Mouse (Mus musculus) midbrain, embryonic 12.5 days (tissue): ENCODE results near the gene Rab1a. TPM values are rescaled to one million over a fixed set of nuclear protein-coding genes. Genes with fewer than 3 reads are reported as not detected.

Source experiments
- ATAC-seq: fragments of 200-750 bp; cut with Nextera tagmentation; 2 replicates; pipeline ENCODE4 v1.8.0; 2017; ENCODE audit warnings: low read depth, moderate TSS enrichment, moderate library complexity; ENCODE audit not compliant: low FRiP score
- H3K27ac ChIP-seq: fragments of 300-500 bp; sonication (generic); replicated peaks from 2 replicates; pipeline ENCODE4 v1.5.1; 2016; ENCODE audit warnings: mild to moderate bottlenecking
- H3K27me3 ChIP-seq: fragments of 300-500 bp; sonication (generic); 2 replicates; pipeline ENCODE4 v1.6.1; 2016; ENCODE audit warnings: mild to moderate bottlenecking
- H3K36me3 ChIP-seq: fragments of 300-500 bp; sonication (generic); 2 replicates; pipeline ENCODE4 v1.6.1; 2016
- H3K4me1 ChIP-seq: fragments of 300-500 bp; sonication (generic); 2 replicates; pipeline ENCODE4 v1.6.1; 2016
- H3K4me2 ChIP-seq: fragments of 300-500 bp; sonication (generic); replicated peaks from 2 replicates; pipeline ENCODE4 v1.6.1; 2016; ENCODE audit warnings: mild to moderate bottlenecking, moderate library complexity
- H3K4me3 ChIP-seq: fragments of 300-500 bp; sonication (generic); 2 replicates; pipeline ENCODE4 v1.5.1; 2016; ENCODE audit warnings: mild to moderate bottlenecking
- H3K9ac ChIP-seq: fragments of 300-500 bp; sonication (generic); replicated peaks from 2 replicates; pipeline ENCODE4 v1.6.1; 2016; ENCODE audit warnings: mild to moderate bottlenecking, moderate library complexity
- H3K9me3 ChIP-seq: fragments of 300-500 bp; sonication (generic); 2 replicates; pipeline ENCODE4 v1.6.1; 2016; ENCODE audit warnings: mild to moderate bottlenecking
- WGBS: fragments of 180-500 bp; shearing (Covaris S2); methylation state at CpG from one replicate; pipeline ENCODE4 v1.1.7; 2016; 5-methylcytosine and 5-hydroxymethylcytosine counted together
- polyA plus RNA-seq: library from polyadenylated mRNA; unstranded; fragments of >200 nt; fragmentation: Nextera tagmentation; extraction: Ambion mirVana; gene quantifications from 2 replicates; pipeline ENCODE4 v1.2.1, GENCODE M21; 2016

Gene Rab1a
- polyA plus RNA-seq, 1 experiment from 2014 or later = 269 TPM

DNA sequence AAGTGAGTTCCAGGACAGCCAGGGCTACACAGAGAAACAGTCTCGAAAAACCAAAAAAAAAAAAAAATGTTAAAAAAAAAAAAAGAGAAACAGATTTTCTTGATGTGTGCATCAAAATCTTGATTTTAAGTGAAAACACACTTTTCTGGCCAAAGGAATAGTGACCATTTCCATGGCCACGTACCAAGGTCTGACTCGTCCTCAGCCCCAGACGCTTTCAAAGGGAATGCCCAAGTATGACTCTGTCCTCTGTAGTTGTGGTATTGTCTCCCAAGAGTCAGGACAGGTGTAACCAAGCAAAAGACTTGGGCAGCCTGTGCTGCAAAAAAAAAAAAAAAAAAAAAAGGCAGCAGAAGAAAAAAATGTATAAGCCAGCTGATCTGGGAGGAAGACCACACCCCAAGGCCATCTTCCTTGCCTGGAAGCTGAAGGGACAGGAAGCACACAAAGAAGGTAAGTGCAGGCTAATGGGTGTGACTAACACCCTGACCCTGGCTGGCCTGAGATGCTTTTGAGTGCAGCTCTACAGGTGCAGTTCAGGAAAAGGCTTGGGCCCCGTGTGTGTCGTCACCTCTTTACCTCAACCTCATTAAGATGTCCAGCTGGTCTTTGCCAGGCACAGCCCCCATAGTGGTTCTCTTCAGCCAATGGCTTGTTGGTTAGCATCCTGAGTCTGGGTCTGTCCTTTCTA, 41.3 kb downstream of the Rab1a start:
- 86% methylated on average over 6 of the region's 6 CpGs for WGBS
- Histone ChIP-seq H3K27me3 (no peaks in the 10 kb centered on the region), H3K9me3 (no peaks in the 10 kb centered on the region)

DNA sequence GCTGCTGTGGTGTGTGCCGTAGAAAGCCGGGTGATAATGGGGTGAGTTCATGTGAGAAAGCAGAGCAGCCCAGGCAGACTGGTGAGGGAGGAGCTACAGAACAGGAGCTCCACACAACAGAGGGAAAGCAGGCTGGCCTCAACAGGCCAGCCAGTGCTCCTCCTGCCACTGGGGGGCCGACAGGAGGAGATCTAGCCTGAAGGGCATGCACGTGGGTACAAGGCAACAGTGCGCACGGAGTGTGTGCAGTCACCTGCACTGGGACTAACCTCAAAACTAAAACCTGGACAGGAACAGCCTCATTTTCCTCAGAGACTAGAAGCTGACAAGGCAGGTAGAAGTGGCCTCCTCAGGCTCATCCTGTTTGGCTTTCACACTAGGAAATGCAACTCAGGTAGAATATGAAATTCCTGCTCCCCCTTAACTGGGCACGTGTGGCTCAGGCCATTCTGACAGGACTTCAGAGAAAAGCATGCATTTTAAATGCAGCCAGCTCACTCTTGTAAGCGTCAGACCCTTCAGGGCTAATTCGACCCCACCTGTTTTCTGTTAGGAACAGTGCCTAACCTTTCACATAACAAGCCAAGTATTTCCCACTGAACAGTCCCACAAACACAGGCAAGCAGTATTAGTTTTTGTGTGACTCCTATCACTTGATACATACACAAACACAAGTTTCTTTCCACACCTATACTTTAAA, 42.1 kb downstream of the Rab1a start:
- no peak overlapping the region for H3K4me2 ChIP-seq
- no peak overlapping the region for H3K9ac ChIP-seq
- H3K9me3 ChIP-seq = no peaks in the 10 kb centered on the region
- H3K27ac ChIP-seq = no peak overlapping the region
- no peak for ATAC-seq
- WGBS = 52% methylated on average over 9 of the region's 9 CpGs
- H3K27me3 ChIP-seq = no peaks in the 10 kb centered on the region
- peaks cover 43% of the 10 kb centered on the region for H3K36me3 ChIP-seq
- H3K4me3 ChIP-seq = no peak overlapping the region
- H3K4me1 ChIP-seq = peaks cover 34% of the 10 kb centered on the region

More for the DNA sequence above, 41.3 kb downstream of the Rab1a start:
- no peak for ATAC-seq
- Histone ChIP-seq H3K27ac (no peak overlapping the region), H3K36me3 (peaks cover 50% of the 10 kb centered on the region), H3K9ac (no peak overlapping the region), H3K4me2 (no peak overlapping the region), H3K4me3 (no peak overlapping the region), H3K4me1 (peaks cover 25% of the 10 kb centered on the region)

DNA sequence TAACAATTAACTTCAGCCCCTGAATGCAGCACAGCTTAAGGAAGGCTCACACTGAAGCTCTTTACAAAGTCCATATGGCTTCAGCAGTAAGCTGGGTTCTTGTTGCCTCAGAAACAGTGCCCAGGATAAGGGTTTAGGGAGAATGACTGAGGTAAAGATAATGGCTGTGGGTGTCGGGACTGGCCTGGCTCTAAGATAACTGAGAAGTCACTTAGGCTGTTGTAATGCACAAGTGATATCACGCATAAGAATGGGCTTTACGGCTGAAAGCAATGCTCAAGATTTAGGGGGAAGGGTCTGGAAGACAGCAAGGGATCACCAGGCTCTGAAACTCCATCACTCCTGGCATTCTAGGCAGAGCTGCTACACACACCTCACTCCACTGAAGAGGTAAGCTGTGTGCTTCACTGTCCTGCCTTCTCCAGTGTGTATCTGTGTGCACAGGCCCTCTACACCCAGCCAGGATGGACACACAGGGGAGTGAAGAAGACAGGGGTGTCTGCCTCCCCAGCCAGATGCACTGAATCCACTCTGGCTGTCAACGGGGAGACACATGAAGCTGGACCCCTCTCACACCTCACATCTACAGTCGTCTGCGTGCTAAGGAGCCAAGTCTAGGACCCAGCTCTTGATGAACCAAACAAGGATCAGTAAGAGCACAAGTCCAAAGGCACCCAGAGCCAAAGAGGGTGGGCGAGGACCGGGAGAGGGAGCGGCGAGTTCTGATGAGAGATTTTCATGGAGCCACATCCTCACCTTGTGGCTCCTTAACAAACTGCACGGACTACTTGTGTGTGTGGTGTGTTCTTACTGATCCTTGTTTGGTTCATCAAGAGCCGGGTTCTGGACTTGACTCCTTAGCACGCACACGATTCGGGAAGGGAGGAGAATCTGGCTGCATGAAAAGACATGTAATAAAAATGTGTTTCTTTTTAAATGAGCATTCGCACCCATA, 43.4 kb downstream of the Rab1a start:
- no peaks in the 10 kb centered on the region for H3K27me3 ChIP-seq
- no peak overlapping the region for H3K4me3 ChIP-seq
- H3K4me2 ChIP-seq = no peak overlapping the region
- 81% methylated on average over 16 of the region's 16 CpGs for WGBS
- H3K9me3 ChIP-seq = no peaks in the 10 kb centered on the region
- no peak overlapping the region for H3K9ac ChIP-seq
- peaks cover 36% of the 10 kb centered on the region for H3K4me1 ChIP-seq
- no peak for ATAC-seq
- no peak overlapping the region for H3K27ac ChIP-seq
- peaks cover 31% of the 10 kb centered on the region for H3K36me3 ChIP-seq

DNA sequence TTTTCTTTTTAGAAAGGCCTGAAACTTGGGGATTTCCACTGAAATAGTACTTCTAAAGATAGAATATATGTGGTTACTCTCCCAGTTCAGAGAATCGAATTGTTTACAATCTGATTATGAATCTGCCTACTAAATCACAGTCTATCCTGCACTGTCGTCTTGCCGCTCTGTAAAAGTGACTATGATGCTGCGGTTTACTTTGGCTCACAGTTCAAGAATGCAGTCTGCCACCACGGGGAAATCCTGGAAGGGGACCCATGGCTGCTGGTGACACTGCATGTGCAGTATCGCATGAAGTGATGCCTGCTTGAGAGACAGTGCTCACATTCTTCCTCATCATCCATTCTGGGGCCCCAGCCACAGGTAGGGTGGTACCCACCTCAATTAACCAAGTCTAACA, 44.1 kb downstream of the Rab1a start:
- Histone ChIP-seq H3K4me3 (no peak overlapping the region), H3K27ac (no peak overlapping the region), H3K27me3 (no peaks in the 10 kb centered on the region), H3K9ac (no peak overlapping the region), H3K4me2 (no peak overlapping the region), H3K9me3 (no peaks in the 10 kb centered on the region), H3K4me1 (peaks cover 36% of the 10 kb centered on the region), H3K36me3 (peaks cover 24% of the 10 kb centered on the region)
- 87% methylated on average over 6 of the region's 6 CpGs for WGBS
- ATAC-seq = no peak

DNA sequence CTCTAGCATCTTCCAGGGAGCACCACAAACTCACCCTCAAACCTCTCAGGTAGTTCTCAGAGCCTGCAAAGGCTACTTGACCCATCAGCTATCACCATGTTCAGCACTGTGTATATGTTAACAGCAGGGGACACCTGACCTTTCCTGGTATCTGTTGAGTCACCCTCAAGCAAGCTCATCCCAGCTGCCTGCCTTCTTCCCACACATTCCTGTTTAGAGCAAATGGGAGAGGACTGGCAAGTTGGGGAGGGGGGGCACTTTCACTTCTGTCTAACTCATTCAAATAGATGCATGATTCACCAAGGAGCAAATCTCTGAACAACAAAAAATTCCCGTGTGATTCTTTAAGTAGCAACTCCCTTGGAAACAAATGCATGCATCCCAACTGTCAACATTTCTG, 45.4 kb downstream of the Rab1a start:
- no peak overlapping the region for H3K4me2 ChIP-seq
- H3K36me3 ChIP-seq = peaks cover 11% of the 10 kb centered on the region; the same call in 1 of the 2 replicates
- peaks cover 36% of the 10 kb centered on the region for H3K4me1 ChIP-seq
- 69% methylated on average over 1 of the region's 1 CpGs for WGBS
- H3K27ac ChIP-seq = no peak overlapping the region
- H3K9ac ChIP-seq = no peak overlapping the region; the same call in 1 of the 2 replicates
- no peak overlapping the region for H3K4me3 ChIP-seq
- no peak for ATAC-seq
- no peaks in the 10 kb centered on the region for H3K27me3 ChIP-seq
- no peaks in the 10 kb centered on the region for H3K9me3 ChIP-seq

DNA sequence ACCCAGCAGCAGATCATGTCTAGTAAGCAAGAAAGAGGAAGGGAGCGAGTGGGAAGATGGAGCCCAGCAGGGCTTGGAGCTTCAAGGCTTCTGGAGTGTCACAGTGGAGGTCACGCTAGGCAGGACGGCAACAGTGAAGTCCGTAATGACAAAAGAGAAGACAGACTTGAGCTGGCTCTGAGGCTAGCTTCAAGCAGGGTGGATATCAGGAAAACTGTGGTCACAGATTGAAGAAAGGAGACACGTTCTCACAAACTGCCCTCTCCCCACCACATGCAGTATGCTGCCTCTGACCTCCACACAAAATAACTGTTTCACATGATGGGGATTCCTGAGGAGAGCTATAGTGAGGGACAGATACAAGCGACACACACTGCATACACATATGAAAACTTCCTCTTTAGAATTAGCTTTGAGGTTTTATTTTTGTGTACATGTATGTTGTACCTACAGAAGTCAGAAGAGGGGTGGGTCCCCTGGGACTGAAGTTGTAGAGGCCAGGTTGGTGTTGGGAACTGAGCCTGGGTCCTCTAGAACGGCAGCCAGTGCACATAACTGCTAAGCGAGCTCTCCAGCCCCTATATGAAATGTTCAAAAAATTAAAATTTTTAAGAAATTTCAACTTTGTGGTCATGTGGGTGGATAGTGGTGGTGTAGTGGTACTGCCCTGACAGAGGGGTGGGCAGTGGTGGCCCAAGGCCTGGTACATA, 46.1 kb downstream of the Rab1a start:
- H3K4me1 ChIP-seq = peaks cover 36% of the 10 kb centered on the region
- no peak for ATAC-seq
- 75% methylated on average over 8 of the region's 8 CpGs for WGBS
- H3K9ac ChIP-seq = peak overlapping the region; percentile 96; the same call in 1 of the 2 replicates
- H3K4me3 ChIP-seq = no peak overlapping the region
- H3K4me2 ChIP-seq = peak overlapping the region; percentile 91
- H3K36me3 ChIP-seq = peaks cover 9% of the 10 kb centered on the region; the same call in 1 of the 2 replicates
- H3K27me3 ChIP-seq = no peaks in the 10 kb centered on the region
- no peaks in the 10 kb centered on the region for H3K9me3 ChIP-seq
- no peak overlapping the region for H3K27ac ChIP-seq

DNA sequence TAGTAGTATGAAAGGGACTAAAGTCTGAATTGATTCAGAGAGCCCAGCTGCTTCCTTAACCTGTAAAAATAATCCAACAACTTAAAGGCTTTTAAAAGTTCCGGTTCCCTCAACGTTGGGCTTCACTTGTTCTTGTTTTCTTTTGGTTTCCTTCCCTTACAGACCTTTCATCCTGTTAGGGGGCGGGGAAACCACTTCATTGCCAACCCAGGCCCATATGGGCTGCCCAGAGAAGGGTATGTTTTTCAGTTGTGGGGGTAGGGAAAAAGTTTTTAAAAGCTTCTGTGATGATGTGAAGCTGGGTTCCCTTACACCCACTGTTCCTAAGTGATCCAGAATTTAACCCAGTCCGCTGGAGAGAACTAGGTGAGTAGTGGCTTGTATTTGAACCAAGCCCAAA, 47.0 kb downstream of the Rab1a start:
- no peaks in the 10 kb centered on the region for H3K9me3 ChIP-seq
- no peaks in the 10 kb centered on the region for H3K27me3 ChIP-seq
- H3K36me3 ChIP-seq = peaks cover 9% of the 10 kb centered on the region; the same call in 1 of the 2 replicates
- peaks cover 33% of the 10 kb centered on the region for H3K4me1 ChIP-seq
- 14% methylated on average over 4 of the region's 4 CpGs for WGBS
- ATAC-seq = no peak
- H3K4me2 ChIP-seq = peak overlapping the region; percentile 91
- peak overlapping the region; percentile 96 for H3K9ac ChIP-seq
- H3K4me3 ChIP-seq = peak overlapping the region; percentile 90
- peak overlapping the region; percentile 84; the same call in 1 of the 2 replicates for H3K27ac ChIP-seq

DNA sequence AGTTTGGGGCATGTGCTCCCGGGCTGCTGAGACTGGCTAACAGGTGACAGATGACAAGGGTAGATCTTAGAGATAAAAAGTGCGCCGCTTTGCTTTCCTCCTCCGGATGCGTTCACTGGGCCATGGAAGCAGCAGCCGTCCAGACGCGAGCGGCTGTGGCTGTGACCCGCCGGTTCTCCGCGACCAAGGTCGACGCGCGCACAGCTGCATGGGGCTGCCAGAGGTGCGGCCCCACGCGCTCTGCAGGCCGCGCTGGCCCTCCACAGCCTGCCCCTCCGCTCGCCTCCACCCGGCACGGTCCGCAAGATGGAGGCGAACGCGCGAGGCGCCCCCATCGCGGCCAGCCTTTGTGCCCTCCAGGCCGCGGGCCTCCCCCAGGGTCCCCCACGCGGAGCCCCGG, 47.6 kb downstream of the Rab1a start:
- Histone ChIP-seq H3K9me3 (no peaks in the 10 kb centered on the region), H3K4me3 (peak overlapping the region; percentile 90), H3K9ac (peak overlapping the region; percentile 96), H3K27ac (peak overlapping the region; percentile 84), H3K36me3 (peaks cover 9% of the 10 kb centered on the region; the same call in 1 of the 2 replicates), H3K4me2 (peak overlapping the region; percentile 91), H3K27me3 (no peaks in the 10 kb centered on the region), H3K4me1 (peaks cover 29% of the 10 kb centered on the region)
- ATAC-seq = peak; percentile 76
- 0% methylated on average over 35 of the region's 39 CpGs for WGBS

DNA sequence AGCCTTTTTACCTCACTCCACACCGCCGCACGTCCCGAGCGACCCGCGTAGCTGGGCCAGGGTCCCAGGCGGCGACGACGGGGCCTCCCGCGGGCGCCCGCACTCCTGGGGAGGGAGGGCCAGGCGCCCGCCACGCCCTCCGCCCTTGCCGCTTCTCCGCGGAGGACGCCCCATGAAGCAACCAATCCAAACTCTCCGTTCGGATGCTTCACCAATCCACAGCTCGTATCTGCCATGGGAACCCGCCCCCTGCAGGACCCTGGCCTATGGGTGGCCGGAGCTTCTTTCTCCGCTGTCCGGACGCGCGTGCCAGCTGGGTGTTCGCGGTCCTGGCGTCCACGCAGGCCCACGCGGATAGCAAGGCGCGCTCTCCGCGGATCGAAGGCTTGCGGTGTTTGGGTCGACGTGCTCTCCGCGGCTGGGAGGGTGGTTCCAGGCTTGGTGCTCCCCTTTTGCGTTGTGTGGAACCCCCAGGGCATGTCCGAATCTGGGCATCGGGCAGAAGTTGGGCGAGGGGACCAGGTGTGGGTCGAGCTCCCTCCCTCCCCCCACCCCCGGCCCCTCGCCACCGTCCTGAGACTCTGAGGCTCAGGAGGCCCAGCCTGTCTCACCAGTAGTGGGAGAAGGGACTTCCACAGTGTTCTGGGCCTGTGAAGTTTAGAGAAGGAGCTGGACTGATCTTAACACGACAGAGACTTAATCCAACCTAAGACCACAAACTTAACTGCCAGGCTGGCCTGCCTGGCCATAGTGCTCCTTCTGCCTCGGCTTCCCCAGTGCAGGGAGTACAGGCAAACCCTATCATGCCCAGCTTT, 48.3 kb downstream of the Rab1a start, which contains the start of gene Cep68:
Gene Cep68 (minus strand): TSS at position 134 of the 815 bp plus-strand sequence.
- H3K4me2 ChIP-seq = peak within 1 kb of the TSS; percentile 91
- under 1% methylated on average over 59 of the region's 59 CpGs for WGBS

DNA sequence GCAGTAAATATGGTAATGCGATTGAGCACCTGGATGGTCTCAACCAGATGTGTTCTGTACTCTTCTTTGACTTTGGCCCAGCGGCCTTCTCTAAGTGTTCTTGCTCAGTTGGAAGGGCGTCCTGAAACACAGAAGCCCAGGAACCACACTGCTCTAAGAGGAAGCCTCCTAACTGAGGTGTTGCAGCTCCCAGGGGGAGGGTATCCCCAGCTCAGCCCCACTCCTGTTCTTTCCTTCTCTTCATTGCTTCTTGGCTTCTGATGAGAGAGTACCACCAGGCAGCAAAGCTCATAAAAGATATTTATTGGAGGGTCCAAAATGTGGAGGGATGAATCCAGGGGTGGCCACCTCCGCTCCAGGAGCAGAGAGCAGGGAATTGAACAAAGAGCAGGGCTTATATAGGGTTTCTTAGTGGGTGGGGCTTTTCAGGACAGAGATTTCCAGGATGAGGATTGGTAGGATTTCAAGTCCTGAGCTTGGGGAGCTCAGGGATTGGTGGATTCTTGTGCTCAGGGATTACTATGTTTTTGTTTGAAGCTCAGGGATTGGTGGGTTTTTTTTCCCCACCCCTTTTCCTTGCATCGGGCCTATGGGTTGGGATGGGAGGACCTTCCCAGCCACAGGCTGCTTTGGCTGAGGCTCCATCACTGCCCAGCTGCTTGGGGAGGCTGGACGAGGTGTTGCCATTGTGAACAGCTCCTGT, 49.4 kb downstream of the Rab1a start:
- no peaks in the 10 kb centered on the region for H3K9me3 ChIP-seq
- H3K27ac ChIP-seq = no peak overlapping the region
- H3K27me3 ChIP-seq = no peaks in the 10 kb centered on the region
- no peak overlapping the region for H3K4me2 ChIP-seq
- H3K4me3 ChIP-seq = no peak overlapping the region
- no peak overlapping the region for H3K9ac ChIP-seq
- H3K36me3 ChIP-seq = no peaks in the 10 kb centered on the region
- ATAC-seq = no peak
- WGBS = 91% methylated on average over 6 of the region's 6 CpGs
- H3K4me1 ChIP-seq = peaks cover 25% of the 10 kb centered on the region

More for the DNA sequence above, 48.3 kb downstream of the Rab1a start, which contains the start of gene Cep68:
- H3K9ac ChIP-seq = peak within 1 kb of the TSS; percentile 96
- H3K4me1 ChIP-seq = peaks cover 26% of the 10 kb centered on the region
- peak within 1 kb of the TSS; percentile 90 for H3K4me3 ChIP-seq
- peaks cover 8% of the 10 kb centered on the region; the same call in 1 of the 2 replicates for H3K36me3 ChIP-seq
- peak within 1 kb of the TSS; percentile 84 for H3K27ac ChIP-seq
- H3K9me3 ChIP-seq = no peaks in the 10 kb centered on the region
- no peaks in the 10 kb centered on the region for H3K27me3 ChIP-seq
- peak; percentile 100 for ATAC-seq
